Mouse (Mus musculus): ENCODE results near the gene 2210016L21Rik. TPM values are rescaled to one million over a fixed set of nuclear protein-coding genes. Genes with fewer than 3 reads are reported as not detected.

Gene 2210016L21Rik
- total RNA-seq (2023): 30.9 TPM

DNA sequence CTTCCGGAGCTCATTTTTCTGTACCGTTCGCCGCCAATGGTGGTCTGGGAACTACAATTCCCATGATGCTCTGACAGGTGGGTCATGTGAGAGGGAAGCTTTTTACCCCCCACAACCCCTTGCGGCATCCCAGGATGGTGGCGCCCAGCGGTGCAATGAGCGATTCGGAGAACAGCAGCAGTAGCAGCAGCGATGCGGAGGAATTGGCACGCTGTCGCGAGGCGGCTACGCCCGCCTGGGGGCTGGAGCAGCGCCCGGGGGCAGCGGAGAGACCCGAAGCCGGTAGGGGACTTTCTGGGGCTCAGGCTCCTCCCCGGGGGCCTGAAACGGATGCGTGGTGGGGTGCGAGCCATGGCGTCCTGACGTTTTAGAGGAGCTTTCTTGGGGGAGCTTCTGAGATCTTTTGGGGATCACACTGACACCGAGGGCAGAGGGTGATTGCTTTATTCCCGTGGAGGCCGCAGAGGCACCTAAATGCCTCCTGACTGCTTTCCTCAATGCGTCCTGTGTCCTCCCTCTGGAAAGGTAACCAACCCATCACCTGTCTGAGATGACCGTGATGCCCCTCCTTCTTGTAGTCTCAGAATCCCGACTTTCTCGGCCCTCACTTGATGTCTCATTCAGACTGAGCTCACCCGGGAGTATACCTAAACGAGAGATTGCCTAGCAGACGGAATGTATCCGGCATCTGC is at the start of gene 2210016L21Rik:
Gene 2210016L21Rik (plus strand): TSS at position 85 of the 692 bp plus-strand sequence.

GRCm38 (mm10) chr5:114896688-114897373 is 45.1 kb upstream of the 2210016L21Rik start, which contains the start of gene Oasl2:
Gene Oasl2 (plus strand): TSS chr5:114896936.

DNA sequence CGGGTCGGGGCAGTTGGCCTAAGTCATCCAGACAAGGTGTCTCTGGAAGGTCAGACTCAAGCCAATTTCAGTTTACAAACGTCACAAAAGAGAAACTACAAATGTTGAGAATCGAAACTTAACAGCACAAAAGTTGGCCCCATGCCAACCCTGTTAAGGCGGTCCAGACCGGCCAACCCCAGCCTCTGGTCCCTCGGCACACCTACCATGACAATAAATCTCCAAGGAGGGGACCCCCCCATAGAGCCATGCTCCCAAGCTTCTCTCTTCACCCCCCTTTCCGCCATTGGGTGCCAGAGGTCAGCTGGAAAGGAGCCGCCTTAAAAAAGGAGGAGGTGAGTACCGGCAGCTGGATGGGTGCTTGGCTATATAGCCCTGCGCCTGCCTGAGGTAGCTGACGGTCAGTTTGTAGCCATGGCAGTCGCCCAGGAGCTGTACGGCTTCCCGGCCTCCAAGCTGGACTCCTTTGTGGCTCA is 18.9 kb upstream of the 2210016L21Rik start, which contains the start of gene Oasl1:
Gene Oasl1 (plus strand): TSS at position 243 of the 476 bp plus-strand sequence.

GRCm38 (mm10) chr5:114970824-114971227 is 28.9 kb downstream of the 2210016L21Rik start, which contains the start of gene Hnf1a:
Gene Hnf1a (minus strand): TSS chr5:114971094.

Other genes starting within 250 kb of the 2210016L21Rik start
- gene Tchp, start 234.4 kb upstream of the 2210016L21Rik start, total RNA-seq (2023): 21.8 TPM
- gene Ankrd13a, start 167.5 kb upstream of the 2210016L21Rik start, total RNA-seq (2023): 161 TPM
- gene Git2, start 166.6 kb upstream of the 2210016L21Rik start, total RNA-seq (2023): 175 TPM
- gene 1500011B03Rik, start 118.7 kb upstream of the 2210016L21Rik start, total RNA-seq (2023): 50.6 TPM
- gene 4930519G04Rik, start 88.5 kb upstream of the 2210016L21Rik start, total RNA-seq (2023): not detected
- not detected for gene Gm9936, start 83.5 kb upstream of the 2210016L21Rik start, total RNA-seq (2023)
- gene Oasl2, start 45.2 kb upstream of the 2210016L21Rik start, total RNA-seq (2023): 10.5 TPM
- 2.5 TPM for gene Oasl1, start 18.9 kb upstream of the 2210016L21Rik start, total RNA-seq (2023)
- gene Hnf1a, start 28.9 kb downstream of the 2210016L21Rik start, total RNA-seq (2023): not detected
- 57.6 TPM for gene Sppl3, start 69.0 kb downstream of the 2210016L21Rik start, total RNA-seq (2023)
- not detected for gene Gm10401, start 156.1 kb downstream of the 2210016L21Rik start, total RNA-seq (2023)
- gene Acads, start 177.2 kb downstream of the 2210016L21Rik start, total RNA-seq (2023): 28.5 TPM
- 32.5 TPM for gene Unc119b, start 192.8 kb downstream of the 2210016L21Rik start, total RNA-seq (2023)
- 90.7 TPM for gene Mlec, start 216.0 kb downstream of the 2210016L21Rik start, total RNA-seq (2023)